Mouse (Mus musculus) sigmoid colon, adult 10 weeks (tissue): Measurements from ENCODE around the gene Tec. TPM values are rescaled to one million over a fixed set of nuclear protein-coding genes. Genes with fewer than 3 reads are reported as not detected.

Experiments used
- polyA plus RNA-seq: library from polyadenylated mRNA; stranded (reverse); fragments of 350-450 nt; fragmentation: Illumina TruSeq; extraction: RNeasy Lipid Tissue Mini Kit (QIAGEN cat#74804); gene quantifications from one replicate; pipeline ENCODE4 v1.2.3, GENCODE M21; 2014; ENCODE audit warnings: low read depth, low replicate concordance

Tec gene
- polyA plus RNA-seq = 21.4 TPM

DNA sequence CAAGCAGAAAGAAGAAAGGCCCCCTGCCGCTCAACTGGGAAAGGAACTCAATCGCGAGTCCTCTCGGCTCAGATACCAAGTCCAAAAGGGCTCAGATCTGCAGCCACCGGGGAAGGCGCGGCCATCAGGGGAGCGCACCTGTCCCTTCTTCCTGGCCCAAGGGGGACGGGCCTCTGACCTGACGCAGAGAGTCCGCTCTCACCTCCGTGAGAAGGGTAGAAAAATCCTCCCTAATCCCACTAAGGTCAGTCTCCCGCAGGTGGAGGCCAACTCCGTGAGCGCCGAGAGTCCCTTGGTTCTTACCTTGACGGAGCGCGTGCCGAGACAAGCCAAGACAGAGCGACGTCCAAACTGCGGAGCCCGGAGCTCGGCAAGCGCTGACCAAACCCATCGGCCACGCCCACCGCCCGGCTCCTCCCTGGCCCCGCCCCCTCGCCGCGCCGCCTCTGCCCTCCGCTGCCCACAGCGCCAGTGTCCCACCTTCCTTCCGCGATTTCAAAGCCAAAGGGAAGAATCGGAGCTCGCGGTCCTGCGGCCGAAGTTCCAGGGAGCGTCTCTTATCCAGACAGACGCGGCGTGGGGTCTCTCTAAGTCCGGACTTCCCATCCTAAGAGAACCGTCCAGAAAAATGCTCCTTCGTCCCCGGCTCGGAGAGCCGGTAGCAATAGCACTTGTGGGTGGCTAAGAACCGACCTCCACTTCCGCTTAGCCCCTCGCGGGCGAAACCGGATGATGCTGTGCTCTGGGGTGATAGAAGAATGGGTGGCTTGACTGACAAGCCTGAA lies at the start of gene Tec:
Tec (minus strand) TSS at position 393 of the 785 bp plus-strand sequence.

DNA sequence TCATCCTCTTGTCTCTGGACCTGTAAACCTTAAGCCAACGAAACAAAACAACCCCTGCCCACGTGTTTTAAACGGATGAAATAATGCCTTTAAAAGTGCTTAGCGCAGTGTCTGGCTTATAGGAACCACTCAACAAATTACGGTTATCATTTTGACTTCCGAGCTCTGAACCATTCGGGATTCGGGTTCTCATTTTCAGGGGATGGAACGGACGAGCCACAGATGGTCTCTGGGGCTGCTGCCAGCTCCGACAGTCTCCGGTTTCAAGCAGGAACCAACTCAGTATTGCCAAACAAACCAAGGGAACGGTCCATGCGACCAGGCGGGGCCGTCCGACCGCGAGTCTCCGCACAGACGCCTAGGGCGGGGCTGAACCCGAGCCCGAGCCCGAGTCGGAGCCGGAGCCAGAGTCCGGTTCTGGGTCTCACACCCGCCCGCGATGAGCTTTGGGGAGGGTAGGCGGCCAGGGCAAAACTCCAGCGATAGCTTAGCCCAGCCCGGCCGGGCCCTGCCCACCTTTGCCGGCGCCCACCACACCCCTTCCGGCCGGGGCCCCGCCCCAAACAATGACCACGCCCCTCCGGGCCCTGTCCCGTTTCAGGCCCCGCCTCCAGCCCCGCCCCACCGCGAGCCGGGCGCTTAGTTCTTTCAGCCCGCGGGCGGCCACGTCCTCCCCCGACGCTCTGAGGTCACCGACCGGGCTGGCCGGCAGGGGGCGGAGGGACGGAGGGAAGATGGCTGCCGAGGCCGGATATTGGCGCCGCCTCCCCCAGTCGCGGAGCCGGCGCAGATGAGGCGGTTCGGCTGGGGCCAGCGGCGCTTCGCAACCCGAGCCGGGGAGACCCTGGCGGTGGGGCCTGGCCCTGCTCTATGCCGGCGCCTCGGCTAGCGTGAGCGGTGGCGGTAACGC lies 45.6 kb upstream of the Tec start, which contains the start of gene Slain2:
Slain2 (plus strand) TSS at position 657 of the 910 bp plus-strand sequence.

DNA sequence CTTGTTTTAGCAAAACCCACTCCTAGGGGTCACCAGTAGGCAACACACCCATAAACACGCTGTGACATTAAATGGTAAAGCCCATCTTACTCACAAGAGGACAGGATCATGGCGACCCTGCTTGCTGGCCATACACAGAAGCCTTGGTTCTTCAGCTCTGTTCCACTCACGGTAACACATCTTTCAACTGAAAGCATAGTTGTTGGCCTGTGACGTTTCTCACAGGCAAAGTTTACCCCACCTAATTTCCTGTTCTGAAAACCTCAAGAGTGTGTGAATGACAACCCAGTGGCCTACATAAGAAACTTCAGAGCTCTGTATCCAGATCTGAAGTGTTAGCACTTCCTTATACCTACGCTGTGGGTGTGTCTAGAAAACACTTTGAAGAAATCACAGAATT lies 115.7 kb downstream of the Tec start, which contains the start of gene Txk:
Txk (minus strand) TSS at position 193 of the 400 bp plus-strand sequence.

Other genes starting within 250 kb of the Tec start
- gene Cnga1, start 224.2 kb downstream of the Tec start, polyA plus RNA-seq = not detected
- gene Nipal1, start 220.7 kb downstream of the Tec start, polyA plus RNA-seq = 80.7 TPM
- 0.60 TPM for gene Txk, start 115.7 kb downstream of the Tec start, polyA plus RNA-seq
- 139 TPM for gene Slain2, start 45.8 kb upstream of the Tec start, polyA plus RNA-seq
- not detected for gene Gm10135, start 106.2 kb upstream of the Tec start, polyA plus RNA-seq
- 5.8 TPM for gene Slc10a4, start 138.4 kb upstream of the Tec start, polyA plus RNA-seq